Mouse (Mus musculus): ENCODE data around the gene Canx. TPM values are rescaled to one million over a fixed set of nuclear protein-coding genes. Genes with fewer than 3 reads are reported as not detected.
A peak's percentile ranks its signal among the peaks of the same experiment; 100 is the strongest.

Canx gene
- polyA plus RNA-seq, 1 experiment: 139 TPM

GRCm38 (mm10) chr11:50262020-50262419 lies 63.5 kb downstream of the Canx start:
- H3K79me2 ChIP-seq (ENCODE audit: control insufficient read depth, insufficient read depth): peaks cover 6% of the 10 kb centered on the region
- H3K4me2 ChIP-seq (ENCODE audit: low read depth): no peak overlapping the region
- H3K4me3 ChIP-seq: no peak overlapping the region
- H3K36me3 ChIP-seq (ENCODE audit: control insufficient read depth, insufficient read depth): peaks cover 57% of the 10 kb centered on the region
- TF ChIP-seq SRF (IDR thresholded peaks at IDR 0.05; ENCODE audit: control insufficient read depth, insufficient read length, low read depth) (no peak), POLR2AphosphoS2 (IDR thresholded peaks at IDR 0.05; ENCODE audit: insufficient read length, low read depth) (no peak), MYOG (IDR thresholded peaks at IDR 0.05; ENCODE audit: control insufficient read depth in 1 of 3, insufficient read depth in 1 of 3, insufficient read length in 2 of 3, low read depth in 2 of 3) (no peak), MYOD1 (IDR thresholded peaks at IDR 0.05; ENCODE audit: control insufficient read depth in 1 of 3, insufficient read length in 2 of 3, low read depth in 2 of 3) (no peak)
- H3K27me3 ChIP-seq (ENCODE audit: control insufficient read depth, insufficient read depth, insufficient read length): no peaks in the 10 kb centered on the region
- no peak overlapping the region for H3ac ChIP-seq (ENCODE audit: control insufficient read depth, insufficient read length)

GRCm38 (mm10) chr11:50258310-50258709 lies 67.2 kb downstream of the Canx start:
- H3ac ChIP-seq (ENCODE audit: control insufficient read depth, insufficient read length): no peak overlapping the region
- H3K4me3 ChIP-seq: no peak overlapping the region
- TF ChIP-seq E2F4 (IDR thresholded peaks at IDR 0.05; ENCODE audit: insufficient read depth) (no peak), POLR2A (IDR thresholded peaks at IDR 0.05; ENCODE audit: insufficient read length, low read depth) (peak; percentile 7), POLR2AphosphoS2 (IDR thresholded peaks at IDR 0.05; ENCODE audit: insufficient read length, low read depth) (no peak), TCF3 (IDR thresholded peaks at IDR 0.05; ENCODE audit: insufficient read length, low read depth) (no peak), MAX (IDR thresholded peaks at IDR 0.05; ENCODE audit: low read depth) (peak; percentile 39), CEBPB (IDR thresholded peaks at IDR 0.05; ENCODE audit: insufficient read depth, poor library complexity, severe bottlenecking) (no peak), MYOG (IDR thresholded peaks at IDR 0.05; ENCODE audit: control insufficient read depth in 1 of 3, insufficient read depth in 1 of 3, insufficient read length in 2 of 3, low read depth in 2 of 3) (peak in 2 of 3 experiments; percentile 56 to 76), SRF (IDR thresholded peaks at IDR 0.05; ENCODE audit: control insufficient read depth, insufficient read length, low read depth) (no peak), MYOD1 (IDR thresholded peaks at IDR 0.05; ENCODE audit: control insufficient read depth in 1 of 3, insufficient read length in 2 of 3, low read depth in 2 of 3) (peak in 2 of 3 experiments; percentile 40 to 72), USF1 (IDR thresholded peaks at IDR 0.05; ENCODE audit: low read depth) (no peak), REST (IDR thresholded peaks at IDR 0.05; ENCODE audit: insufficient read depth, insufficient read length) (no peak), TCF12 (IDR thresholded peaks at IDR 0.05; ENCODE audit: insufficient read depth, poor library complexity, severe bottlenecking) (no peak)
- peaks cover 37% of the 10 kb centered on the region for H3K36me3 ChIP-seq (ENCODE audit: control insufficient read depth, insufficient read depth)
- H3K27me3 ChIP-seq (ENCODE audit: control insufficient read depth, insufficient read depth, insufficient read length): no peaks in the 10 kb centered on the region
- H3K4me2 ChIP-seq (ENCODE audit: low read depth): peak overlapping the region; percentile 32
- H3K79me2 ChIP-seq (ENCODE audit: control insufficient read depth, insufficient read depth): no peaks in the 10 kb centered on the region

GRCm38 (mm10) chr11:50256615-50257014 lies 68.9 kb downstream of the Canx start:
- Histone ChIP-seq H3ac (ENCODE audit: control insufficient read depth, insufficient read length) (no peak overlapping the region), H3K4me3 (no peak overlapping the region), H3K27me3 (ENCODE audit: control insufficient read depth, insufficient read depth, insufficient read length) (no peaks in the 10 kb centered on the region), H3K4me2 (ENCODE audit: low read depth) (no peak overlapping the region), H3K79me2 (ENCODE audit: control insufficient read depth, insufficient read depth) (no peaks in the 10 kb centered on the region), H3K36me3 (ENCODE audit: control insufficient read depth, insufficient read depth) (peaks cover 27% of the 10 kb centered on the region)
- TF ChIP-seq TCF3 (IDR thresholded peaks at IDR 0.05; ENCODE audit: insufficient read length, low read depth) (no peak), MAX (IDR thresholded peaks at IDR 0.05; ENCODE audit: low read depth) (no peak), SRF (IDR thresholded peaks at IDR 0.05; ENCODE audit: control insufficient read depth, insufficient read length, low read depth) (no peak), POLR2A (IDR thresholded peaks at IDR 0.05; ENCODE audit: insufficient read length, low read depth) (no peak), E2F4 (IDR thresholded peaks at IDR 0.05; ENCODE audit: insufficient read depth) (no peak), POLR2AphosphoS2 (IDR thresholded peaks at IDR 0.05; ENCODE audit: insufficient read length, low read depth) (no peak), USF1 (IDR thresholded peaks at IDR 0.05; ENCODE audit: low read depth) (no peak), MYOG (IDR thresholded peaks at IDR 0.05; ENCODE audit: control insufficient read depth in 1 of 3, insufficient read depth in 1 of 3, insufficient read length in 2 of 3, low read depth in 2 of 3) (no peak)

- Histone ChIP-seq H3K36me3 (ENCODE audit: control insufficient read depth, insufficient read depth) (peaks cover 15% of the 10 kb centered on the region), H3K27me3 (ENCODE audit: control insufficient read depth, insufficient read depth, insufficient read length) (no peaks in the 10 kb centered on the region), H3K4me3 (no peak overlapping the region), H3K79me2 (ENCODE audit: control insufficient read depth, insufficient read depth) (no peaks in the 10 kb centered on the region), H3K4me2 (ENCODE audit: low read depth) (peak overlapping the region; percentile 67), H3ac (ENCODE audit: control insufficient read depth, insufficient read length) (no peak overlapping the region)
- TF ChIP-seq CEBPB (IDR thresholded peaks at IDR 0.05; ENCODE audit: insufficient read depth, poor library complexity, severe bottlenecking) (no peak), POLR2AphosphoS2 (IDR thresholded peaks at IDR 0.05; ENCODE audit: insufficient read length, low read depth) (peak; percentile 75)
Measured at GRCm38 (mm10) chr11:50254010-50254580, 71.4 kb downstream of the Canx start.

GRCm38 (mm10) chr11:50253393-50253792 lies 72.1 kb downstream of the Canx start:
- Histone ChIP-seq H3K36me3 (ENCODE audit: control insufficient read depth, insufficient read depth) (peaks cover 15% of the 10 kb centered on the region), H3K79me2 (ENCODE audit: control insufficient read depth, insufficient read depth) (no peaks in the 10 kb centered on the region), H3K4me2 (ENCODE audit: low read depth) (peak overlapping the region; percentile 67), H3ac (ENCODE audit: control insufficient read depth, insufficient read length) (no peak overlapping the region), H3K27me3 (ENCODE audit: control insufficient read depth, insufficient read depth, insufficient read length) (no peaks in the 10 kb centered on the region), H3K4me3 (no peak overlapping the region)
- TF ChIP-seq TCF3 (IDR thresholded peaks at IDR 0.05; ENCODE audit: insufficient read length, low read depth) (no peak), MYOD1 (IDR thresholded peaks at IDR 0.05; ENCODE audit: control insufficient read depth in 1 of 3, insufficient read length in 2 of 3, low read depth in 2 of 3) (peak in 2 of 3 experiments; percentile 52 to 79), MYOG (IDR thresholded peaks at IDR 0.05; ENCODE audit: control insufficient read depth in 1 of 3, insufficient read depth in 1 of 3, insufficient read length in 2 of 3, low read depth in 2 of 3) (peak in 1 of 3 experiments; percentile 25)
